Mouse (Mus musculus) lung, postnatal 0 days (tissue): ENCODE results near the gene Fam118a. TPM values are rescaled to one million over a fixed set of nuclear protein-coding genes. Genes with fewer than 3 reads are reported as not detected.
"Not testable (repeated sequence)": the region's sequence is repeated elsewhere in the genome, so short reads cannot be mapped to it uniquely, and the experiment has no call there.

Experiments used
- ATAC-seq: fragments of 200-750 bp; cut with Nextera tagmentation; 2 replicates; pipeline ENCODE4 v1.8.0; 2017; ENCODE audit warnings: moderate library complexity
- DNase-seq: peaks from one replicate; pipeline ENCODE4 v3.0.0-alpha.2; 2016; ENCODE audit warnings: low spot score
- H3K27ac ChIP-seq: fragments of 300-500 bp; sonication (generic); 2 replicates; pipeline ENCODE4 v1.5.1; 2014; ENCODE audit warnings: antibody characterized with exemption, mild to moderate bottlenecking, low read length, mixed read lengths
- H3K27me3 ChIP-seq: fragments of 300-500 bp; sonication (generic); replicated peaks from 2 replicates; pipeline ENCODE4 v1.6.1; 2014; ENCODE audit warnings: low read length, mixed read lengths; ENCODE audit not compliant: insufficient read depth
- H3K36me3 ChIP-seq: fragments of 300-500 bp; sonication (generic); 2 replicates; pipeline ENCODE4 v1.6.1; 2014; ENCODE audit warnings: low read length, mixed read lengths; ENCODE audit not compliant: insufficient read depth
- H3K4me1 ChIP-seq: fragments of 300-500 bp; sonication (generic); 2 replicates; pipeline ENCODE4 v1.6.1; 2014; ENCODE audit warnings: antibody characterized with exemption, low read depth, low read length, mixed read lengths; ENCODE audit not compliant: insufficient read depth
- H3K4me2 ChIP-seq: fragments of 300-500 bp; sonication (generic); replicated peaks from 2 replicates; pipeline ENCODE4 v1.6.1; 2014; ENCODE audit warnings: low read depth, mild to moderate bottlenecking, low read length, moderate library complexity, mixed read lengths
- H3K4me3 ChIP-seq: fragments of 300-500 bp; sonication (generic); 2 replicates; pipeline ENCODE4 v1.5.1; 2014; ENCODE audit warnings: low read depth, low read length
- H3K9ac ChIP-seq: fragments of 300-500 bp; sonication (generic); replicated peaks from 2 replicates; pipeline ENCODE4 v1.6.1; 2014; ENCODE audit warnings: low read depth, mild to moderate bottlenecking
- H3K9me3 ChIP-seq: fragments of 300-500 bp; sonication (generic); 2 replicates; pipeline ENCODE4 v1.6.1; 2016; ENCODE audit warnings: low read length, mixed read lengths
- CTCF ChIP-seq: IDR thresholded peaks from 2 replicates; pipeline ENCODE4 v1.5.1; 2016; ENCODE audit warnings: antibody characterized with exemption, mild to moderate bottlenecking
- EP300 ChIP-seq: IDR thresholded peaks from 2 replicates; pipeline ENCODE4 v1.6.1; 2016; ENCODE audit warnings: antibody characterized with exemption, mild to moderate bottlenecking, control low read depth
- WGBS: fragments of 180-500 bp; shearing (Covaris S2); extraction: QIAGEN DNeasy Blood & Tissue Kit; methylation state at CpG from one replicate; pipeline ENCODE4 v1.1.7; 2014; 5-methylcytosine and 5-hydroxymethylcytosine counted together
- polyA plus RNA-seq: library from polyadenylated mRNA; unstranded; fragments of >200 nt; fragmentation: Nextera tagmentation; extraction: Ambion mirVana; gene quantifications from 2 replicates; pipeline ENCODE4 v1.2.1, GENCODE M21; 2015

The Fam118a gene
- polyA plus RNA-seq, 1 experiment from 2014 or later = 18.2 TPM

DNA sequence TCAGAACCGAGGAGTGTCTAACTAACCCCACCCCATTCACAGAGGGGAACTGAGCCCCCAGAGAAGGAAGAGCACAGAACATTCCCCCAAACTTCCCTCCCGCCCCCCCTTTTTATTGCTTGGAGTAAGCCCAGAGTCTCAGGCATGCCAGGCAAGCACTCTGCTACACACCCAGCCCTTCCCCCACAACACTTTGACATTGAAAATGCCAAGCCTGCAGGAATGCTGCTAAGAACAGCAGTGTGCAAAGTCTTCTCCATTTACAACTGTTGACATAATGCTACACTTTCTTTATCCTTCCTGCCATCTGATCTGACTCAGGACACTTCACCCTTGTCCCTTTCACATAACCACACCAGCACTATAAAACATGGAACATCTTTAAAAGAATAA, 16.1 kb upstream of the Fam118a start:
- Histone ChIP-seq H3K27me3 (no peaks in the 10 kb centered on the region), H3K4me2 (peak overlapping the region; percentile 34), H3K4me1 (no peaks in the 10 kb centered on the region), H3K4me3 (no peak overlapping the region), H3K9me3 (no peaks in the 10 kb centered on the region), H3K27ac (peak overlapping the region; percentile 65), H3K36me3 (no peaks in the 10 kb centered on the region), H3K9ac (no peak overlapping the region)
- DNase-seq (peak; percentile 67), ATAC-seq (peak; percentile 70)
- TF ChIP-seq EP300 (no peak), CTCF (no peak)
- WGBS = 21% methylated on average over 2 of the region's 2 CpGs

DNA sequence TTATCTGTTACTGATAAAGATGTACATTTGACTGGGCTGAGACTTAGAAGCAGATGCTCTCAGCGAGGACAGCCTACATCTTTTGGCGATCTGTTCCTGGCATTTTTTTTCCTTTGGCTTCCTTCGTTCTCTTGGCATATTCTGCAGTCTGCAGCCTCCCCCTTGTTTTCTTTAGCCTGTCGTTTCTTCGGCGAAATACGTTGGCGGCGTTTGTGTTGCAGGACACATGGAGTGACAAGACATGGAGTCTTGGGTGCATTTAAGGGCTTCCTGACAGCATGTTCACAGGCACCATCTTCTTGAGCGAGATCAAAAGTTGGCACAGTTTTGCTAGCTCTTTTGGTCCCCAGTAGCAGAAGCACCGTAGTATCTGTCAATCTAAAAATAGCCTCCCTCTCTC, 13.0 kb upstream of the Fam118a start:
- ATAC-seq (no peak), DNase-seq (peak; percentile 35)
- H3K27me3 ChIP-seq = no peaks in the 10 kb centered on the region
- H3K4me3 ChIP-seq = no peak overlapping the region
- no peak overlapping the region for H3K4me2 ChIP-seq
- no peaks in the 10 kb centered on the region for H3K9me3 ChIP-seq
- no peaks in the 10 kb centered on the region for H3K4me1 ChIP-seq
- TF ChIP-seq CTCF (no peak), EP300 (no peak)
- WGBS = 53% methylated on average over 11 of the region's 11 CpGs
- H3K9ac ChIP-seq = no peak overlapping the region
- no peaks in the 10 kb centered on the region for H3K36me3 ChIP-seq
- no peak overlapping the region for H3K27ac ChIP-seq

DNA sequence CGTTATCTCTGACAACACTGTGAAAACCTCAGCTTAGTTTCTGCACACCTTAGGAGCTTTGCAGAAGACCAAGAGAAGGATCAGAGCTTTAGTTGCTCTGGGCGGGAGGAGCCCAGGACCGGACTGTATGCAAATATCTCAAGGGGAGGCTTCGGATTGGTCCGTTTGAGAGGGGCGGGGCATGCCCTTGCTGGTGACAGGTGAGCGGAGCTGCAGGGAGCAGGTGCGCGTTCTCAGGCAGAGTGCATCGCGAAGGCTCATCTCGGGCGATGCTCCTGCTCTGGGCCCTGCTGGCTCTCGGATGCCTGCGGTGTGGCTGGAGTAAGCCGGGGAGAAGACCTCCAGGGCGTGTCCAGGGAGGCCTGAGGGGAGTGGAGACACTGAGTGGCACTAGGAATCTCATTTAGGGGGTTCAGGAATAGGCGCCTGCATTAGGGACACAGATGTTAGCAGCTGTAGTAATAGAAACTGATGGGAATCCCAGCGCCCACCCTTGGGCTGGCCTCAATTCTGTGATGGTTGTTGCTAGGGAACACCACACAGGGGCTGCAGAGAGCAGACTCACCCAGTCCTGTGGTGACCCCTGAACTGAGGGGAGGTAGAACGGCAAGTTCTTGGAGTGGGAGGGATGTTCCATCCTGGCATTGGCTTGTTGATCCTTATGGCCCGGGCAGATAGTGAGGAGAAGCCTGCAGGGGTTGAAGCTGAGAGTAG, 11.6 kb upstream of the Fam118a start, which contains the start of gene Upk3a:
Upk3a (plus strand) TSS at position 191 of the 714 bp plus-strand sequence.
- H3K9ac ChIP-seq = no peak within 1 kb of the TSS
- peak; percentile 78 for DNase-seq
- peak; percentile 80 for ATAC-seq
- TF ChIP-seq EP300 = no peak
- no peak for TF ChIP-seq CTCF
- WGBS = 11% methylated on average over 21 of the region's 21 CpGs
- no peak within 1 kb of the TSS for H3K27ac ChIP-seq
- no peak within 1 kb of the TSS for H3K4me2 ChIP-seq
- no peak within 1 kb of the TSS for H3K4me3 ChIP-seq
- no peaks in the 10 kb centered on the region for H3K27me3 ChIP-seq
- H3K36me3 ChIP-seq = no peaks in the 10 kb centered on the region
- H3K4me1 ChIP-seq = no peaks in the 10 kb centered on the region
- H3K9me3 ChIP-seq = no peaks in the 10 kb centered on the region

DNA sequence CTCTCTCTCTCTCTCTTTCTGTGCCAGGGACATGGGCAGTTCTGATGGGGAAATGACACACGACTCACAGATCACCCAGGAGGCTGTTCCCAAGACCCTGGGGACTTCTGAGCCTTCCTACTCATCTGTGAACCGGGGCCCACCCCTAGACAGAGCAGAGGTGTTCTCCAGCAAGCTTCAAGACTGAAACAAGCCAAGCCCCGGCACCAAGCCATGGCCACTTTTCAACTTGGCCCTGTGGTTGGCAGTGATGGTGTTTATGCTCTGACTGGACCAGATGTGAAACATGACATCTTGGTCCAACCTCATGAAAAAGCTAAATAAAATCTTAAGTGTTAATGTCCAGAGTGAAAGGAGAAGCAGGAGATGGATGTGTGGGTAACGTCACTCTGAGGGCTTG, 6.5 kb upstream of the Fam118a start:
- Histone ChIP-seq H3K27ac (no peak overlapping the region), H3K9me3 (no peaks in the 10 kb centered on the region), H3K4me3 (no peak overlapping the region), H3K4me2 (no peak overlapping the region), H3K27me3 (no peaks in the 10 kb centered on the region), H3K4me1 (no peaks in the 10 kb centered on the region), H3K9ac (no peak overlapping the region), H3K36me3 (no peaks in the 10 kb centered on the region)
- DNase-seq = no peak
- TF ChIP-seq EP300 (no peak), CTCF (no peak)
- 63% methylated on average over 4 of the region's 4 CpGs for WGBS
- ATAC-seq = peak; percentile 47

DNA sequence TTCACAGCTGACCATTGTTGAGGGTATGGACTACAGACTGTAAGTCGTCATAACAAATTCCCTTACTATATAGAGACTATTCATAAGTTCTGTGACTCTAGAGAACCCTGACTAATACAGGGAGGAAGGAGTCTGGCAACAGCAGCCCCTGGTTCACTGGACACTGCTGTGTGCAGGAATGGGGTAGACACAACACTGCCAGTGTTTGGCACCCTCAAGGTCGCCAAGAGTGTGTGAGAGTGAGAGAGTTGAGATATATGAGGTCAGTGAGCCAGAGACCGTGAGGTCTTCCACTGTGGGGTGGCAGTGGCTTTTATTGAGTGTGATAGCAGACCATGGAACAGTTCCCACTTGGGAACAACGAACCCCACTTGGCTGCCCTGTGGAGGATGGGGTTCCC, 2.6 kb upstream of the Fam118a start:
- no peak for DNase-seq
- H3K4me3 ChIP-seq = no peak overlapping the region
- ATAC-seq = peak; percentile 28
- no peak overlapping the region for H3K27ac ChIP-seq
- TF ChIP-seq EP300 (no peak), CTCF (no peak)
- H3K27me3 ChIP-seq = no peaks in the 10 kb centered on the region
- no peak overlapping the region for H3K9ac ChIP-seq
- no peaks in the 10 kb centered on the region for H3K4me1 ChIP-seq
- H3K9me3 ChIP-seq = no peaks in the 10 kb centered on the region
- H3K36me3 ChIP-seq = no peaks in the 10 kb centered on the region
- no peak overlapping the region for H3K4me2 ChIP-seq
- WGBS = 74% methylated on average over 4 of the region's 4 CpGs

DNA sequence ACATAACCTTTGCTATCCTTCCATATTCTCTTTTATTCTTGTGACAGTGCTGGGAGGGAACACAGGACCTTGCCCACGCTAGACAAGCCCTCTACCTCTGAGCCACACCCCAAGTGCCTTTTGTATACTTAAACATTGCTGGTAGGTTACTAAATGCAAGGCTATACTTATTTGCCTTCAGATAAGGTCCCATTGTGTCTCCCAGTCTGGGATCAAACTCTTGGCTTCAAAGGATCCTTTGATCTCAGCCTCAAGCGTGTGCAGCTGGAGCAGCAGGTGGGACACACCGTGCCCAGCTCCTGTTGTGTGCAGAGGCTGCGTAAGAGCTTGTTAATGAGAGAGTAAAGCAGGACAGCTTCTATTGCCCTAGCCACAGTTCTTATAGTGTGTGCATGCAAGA, 1.0 kb upstream of the Fam118a start:
- WGBS = 42% methylated on average over 4 of the region's 4 CpGs
- Histone ChIP-seq H3K27me3 (no peaks in the 10 kb centered on the region), H3K27ac (no peak overlapping the region), H3K4me1 (no peaks in the 10 kb centered on the region), H3K9ac (no peak overlapping the region), H3K4me2 (no peak overlapping the region), H3K9me3 (no peaks in the 10 kb centered on the region), H3K4me3 (no peak overlapping the region), H3K36me3 (no peaks in the 10 kb centered on the region)
- TF ChIP-seq EP300 = no peak
- no peak for TF ChIP-seq CTCF
- ATAC-seq = no peak
- DNase-seq = no peak

DNA sequence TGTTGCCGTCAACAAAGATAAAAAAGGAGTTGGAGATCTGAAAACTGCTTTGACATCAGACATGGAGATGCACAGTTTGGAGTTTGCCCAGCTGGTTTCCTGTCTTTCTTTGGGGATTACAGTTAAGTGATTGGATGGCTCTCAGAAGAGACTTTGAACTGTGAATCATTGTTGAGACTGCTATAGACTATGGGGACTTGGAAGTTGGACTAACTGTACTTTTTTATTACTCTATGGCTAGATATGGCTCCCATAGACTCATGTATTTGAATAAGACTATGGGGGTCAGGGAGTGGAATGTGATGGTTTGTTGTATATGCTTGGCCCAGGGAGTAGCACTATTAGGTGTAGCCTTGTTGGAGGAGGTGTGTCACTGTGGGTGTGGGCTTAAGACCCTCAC, 1.9 kb downstream of the Fam118a start:
- not testable (repeated sequence) for ATAC-seq, H3K4me3 ChIP-seq, H3K4me1 ChIP-seq, H3K27me3 ChIP-seq, H3K4me2 ChIP-seq, H3K9me3 ChIP-seq, H3K9ac ChIP-seq, DNase-seq, H3K36me3 ChIP-seq, H3K27ac ChIP-seq
- WGBS = 60% methylated on average over 1 of the region's 1 CpGs
